Mouse (Mus musculus) adrenal gland (tissue): ENCODE results near the gene Vstm4.

Experiments
- intact Hi-C: fragments of 180-260 bp; cut with DNase I; formaldehyde crosslinking; loops from one replicate; pipeline ENCODE4 v1.15.1; 2025
- long read RNA-seq, 2 experiments: library from polyadenylated mRNA; unstranded; transcript quantifications; one replicate each; pipeline ENCODE4 v2.0.0; 2020; ENCODE audit warnings: borderline replicate concordance in 1 of 2; ENCODE audit not compliant: insufficient replicate concordance in 1 of 2

Gene Vstm4
- long read RNA-seq, experiment 1, transcript Vstm4-201 (8 exons, 2,745 nt) = major isoform, 11 of 13 reads
- long read RNA-seq, experiment 1, partial matches to known transcripts = 1 of 13 reads
- long read RNA-seq, experiment 1, other reads (novel, unspliced or antisense) = 1 of 13 reads
- long read RNA-seq, experiment 2, transcript Vstm4-201 (8 exons, 2,745 nt) = major isoform, 15 of 19 reads
- long read RNA-seq, experiment 2, partial matches to known transcripts = 3 of 19 reads
- long read RNA-seq, experiment 2, other reads (novel, unspliced or antisense) = 1 of 19 reads

- intact Hi-C loops = no loop called here
Observed at GRCm38 (mm10) chr14:32856681-32857328, at the start of gene Vstm4. Gene Vstm4, plus strand, starts transcription at chr14:32856756.

- intact Hi-C loops = no loop called here
Observed at GRCm38 (mm10) chr14:32810111-32810510, 46.4 kb upstream of the Vstm4 start.

GRCm38 (mm10) chr14:32812429-32812828 is 44.1 kb upstream of the Vstm4 start:
- intact Hi-C loops = no loop called here

- intact Hi-C loops = no loop called here
Observed at GRCm38 (mm10) chr14:32814961-32815360, 41.6 kb upstream of the Vstm4 start.

GRCm38 (mm10) chr14:32816533-32816932 is 40.0 kb upstream of the Vstm4 start:
- intact Hi-C loops = no loop called here

DNA sequence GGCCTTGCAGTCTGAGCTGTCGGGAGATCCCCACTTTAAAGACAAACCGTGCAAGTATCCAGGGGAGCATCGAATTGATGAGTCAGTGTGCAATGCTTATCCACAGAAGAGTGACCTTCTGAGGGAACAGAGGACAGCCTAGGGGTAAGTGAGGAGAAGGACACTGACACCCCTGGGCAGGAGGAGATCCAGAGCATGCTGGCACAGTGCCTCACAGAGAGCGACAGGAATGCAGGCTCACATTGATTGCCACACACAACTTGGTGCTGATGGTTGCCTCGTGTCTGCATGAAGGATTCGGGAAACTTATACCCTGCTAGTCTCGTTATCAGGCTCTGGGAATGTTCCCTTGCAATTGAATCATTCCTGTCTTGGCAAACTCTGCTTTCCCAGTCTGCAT is 39.3 kb upstream of the Vstm4 start:
- intact Hi-C loops = no loop called here

DNA sequence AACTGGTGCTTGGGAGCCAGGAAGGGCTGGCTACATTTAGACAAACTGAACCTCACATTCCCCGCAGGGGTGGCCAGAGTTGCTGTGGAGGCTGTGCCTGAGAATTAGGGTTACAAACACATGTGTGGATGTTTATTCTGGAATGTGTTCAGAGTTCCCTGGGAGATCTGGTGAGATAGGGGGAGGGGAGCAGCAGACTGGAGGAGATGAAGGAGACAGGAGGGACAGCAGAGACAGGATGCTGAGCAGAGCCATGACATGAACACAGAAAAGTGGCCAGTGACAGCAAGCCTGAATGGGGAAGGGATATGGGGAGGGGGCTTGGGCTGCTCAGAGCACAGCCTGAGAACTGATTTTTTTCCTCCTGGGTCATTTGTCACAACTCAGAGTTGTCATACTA is 37.3 kb upstream of the Vstm4 start:
- intact Hi-C loops = no loop called here

DNA sequence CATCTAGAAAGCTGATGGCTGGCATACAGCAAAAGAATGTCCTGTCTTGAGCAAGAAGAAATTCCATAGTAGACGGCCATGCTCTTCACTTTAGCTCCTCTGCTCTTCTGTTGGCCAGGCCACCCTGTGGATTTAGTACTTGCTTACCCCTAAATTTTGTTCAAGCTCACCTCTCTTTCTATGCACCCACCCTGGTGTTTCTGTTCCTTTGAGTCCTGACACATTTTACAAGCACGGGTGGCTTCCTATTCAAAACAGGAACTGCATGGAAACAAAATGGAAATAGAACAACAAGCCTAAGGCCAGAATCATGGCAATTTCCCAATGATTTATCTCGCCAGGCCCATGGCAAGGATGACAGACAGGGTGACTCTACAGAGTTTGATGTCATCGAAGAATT is 33.7 kb upstream of the Vstm4 start:
- intact Hi-C loops = no loop called here

- intact Hi-C loops = no loop called here
Observed at GRCm38 (mm10) chr14:32823861-32824260, 32.7 kb upstream of the Vstm4 start.

DNA sequence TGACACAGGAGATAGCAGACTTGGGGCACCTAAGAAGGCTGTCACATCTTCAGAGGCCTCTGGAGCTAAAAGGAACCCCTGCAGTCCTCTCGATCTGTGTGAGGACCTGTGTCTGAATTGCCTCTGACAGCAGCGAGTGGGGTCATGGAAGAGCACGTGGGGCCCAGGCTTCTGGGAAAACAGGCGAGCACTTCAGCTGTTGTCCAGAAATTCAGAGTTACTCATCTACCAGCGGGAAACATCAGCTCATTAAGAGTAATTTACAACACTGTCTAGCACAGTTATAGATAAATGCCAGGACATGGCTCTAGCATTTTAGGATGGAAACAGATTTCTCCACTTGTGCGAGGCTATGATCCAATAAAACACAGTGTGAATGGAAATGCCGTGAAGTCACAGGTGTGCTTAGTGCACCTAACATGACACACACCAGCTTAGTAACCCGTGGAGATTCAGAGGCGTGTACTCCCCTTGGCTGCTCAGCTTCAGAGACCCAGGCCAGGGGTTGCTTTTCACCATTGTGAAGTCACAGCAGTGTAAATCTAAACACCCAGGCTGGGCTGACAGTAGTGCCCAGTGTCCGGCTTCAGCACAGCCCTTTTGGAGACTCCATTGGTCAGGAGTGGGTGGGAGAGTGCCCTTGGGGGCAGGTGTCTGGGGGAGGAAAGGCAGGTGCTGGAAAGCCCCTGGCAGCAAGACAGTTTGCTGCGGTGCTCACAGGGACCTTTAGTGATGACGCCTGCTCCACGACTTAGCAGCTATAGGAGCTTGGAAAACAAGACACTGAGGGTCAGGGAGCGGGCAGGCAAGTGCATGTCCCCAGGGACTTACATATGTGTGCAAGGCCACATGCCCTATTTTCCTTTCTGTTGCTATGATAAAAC is 32.0 kb upstream of the Vstm4 start:
- intact Hi-C loops = no loop called here

DNA sequence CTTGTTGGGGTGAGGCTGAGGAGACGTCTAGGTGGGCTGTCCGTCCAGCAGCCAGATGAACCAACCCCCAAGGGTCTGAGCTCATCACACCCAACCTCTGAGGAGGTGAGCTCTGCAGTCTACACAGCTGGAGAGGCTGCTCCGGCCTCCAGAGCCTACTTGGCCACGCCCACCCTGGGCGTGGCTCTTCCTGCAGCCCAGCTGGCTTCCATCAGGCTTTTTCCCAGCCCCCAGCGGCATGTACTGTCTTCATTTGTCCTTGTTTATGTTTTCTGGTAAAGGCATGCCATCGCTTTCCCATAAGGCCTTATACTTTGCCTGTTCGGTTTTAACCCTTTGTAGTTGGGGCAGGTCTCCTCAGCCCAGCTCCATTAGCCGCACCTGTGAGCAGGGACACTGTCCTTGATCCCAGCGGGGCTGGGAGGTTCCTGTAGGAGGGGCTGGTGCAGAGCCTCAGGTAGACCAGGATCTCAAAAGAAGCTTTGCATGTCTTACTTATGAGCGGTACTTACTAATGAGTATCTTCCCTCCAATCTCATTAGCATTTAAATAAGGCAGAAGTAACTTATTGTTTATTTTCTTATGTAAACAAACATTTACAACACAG is 31.0 kb upstream of the Vstm4 start:
- intact Hi-C loops = no loop called here

DNA sequence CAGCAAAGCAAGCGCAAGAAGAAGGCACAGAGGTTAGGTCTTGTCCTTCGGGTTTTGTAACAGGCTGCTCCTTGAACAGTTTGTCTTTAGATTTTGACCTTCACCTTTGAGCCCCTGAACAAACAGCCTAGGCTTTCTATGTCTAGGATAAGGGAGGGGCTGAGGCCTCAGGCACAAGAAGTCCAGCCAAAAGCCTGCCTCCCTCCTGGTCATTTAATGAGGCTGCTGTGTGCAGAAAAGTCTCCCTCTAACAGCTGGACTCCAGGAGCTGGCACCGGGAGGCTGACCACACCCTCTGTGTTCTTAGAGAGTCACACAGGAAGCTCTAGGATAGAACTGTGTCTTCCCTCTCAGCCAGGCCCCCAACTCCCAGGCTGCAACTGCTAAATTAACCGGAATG is 29.4 kb upstream of the Vstm4 start:
- intact Hi-C loops = no loop called here

DNA sequence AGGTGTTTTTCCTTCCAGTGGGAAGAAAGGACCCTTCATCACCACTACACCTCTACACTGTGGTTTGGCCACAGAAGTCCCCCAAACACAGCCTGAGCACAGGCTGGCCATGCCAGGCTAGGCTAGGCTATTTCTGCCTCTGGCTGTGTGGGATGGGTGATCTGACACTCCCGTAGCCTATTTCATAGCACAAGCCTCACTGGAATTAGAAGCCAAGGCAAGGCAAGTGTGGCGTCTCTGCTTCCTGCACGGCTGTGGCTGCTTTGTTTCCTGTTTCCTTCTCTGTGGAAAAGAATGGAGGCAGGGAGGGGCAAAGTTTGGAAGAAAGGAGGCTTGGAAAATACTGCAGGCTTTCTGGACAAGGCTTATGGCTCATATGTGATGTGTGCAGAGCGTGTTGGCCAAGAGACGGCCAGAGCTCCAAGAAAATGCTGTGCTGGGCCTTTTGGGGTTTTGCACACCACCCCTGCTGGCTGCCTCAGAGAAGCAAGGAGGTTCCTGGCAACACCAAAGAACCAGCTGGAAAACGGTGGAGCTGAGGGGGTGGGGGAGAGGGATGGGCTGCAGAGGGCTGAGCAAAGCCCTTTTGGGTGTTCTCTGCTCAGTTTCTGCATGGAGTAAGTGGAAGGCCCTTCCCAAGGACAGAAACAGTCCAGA is 28.4 kb upstream of the Vstm4 start:
- intact Hi-C loops = no loop called here

- intact Hi-C loops = no loop called here
Observed at GRCm38 (mm10) chr14:32833847-32834246, 22.7 kb upstream of the Vstm4 start, which contains the start of gene Fam170b. Gene Fam170b, plus strand, starts transcription at chr14:32833962.

GRCm38 (mm10) chr14:32835181-32835580 is 21.4 kb upstream of the Vstm4 start:
- intact Hi-C loops = no loop called here

DNA sequence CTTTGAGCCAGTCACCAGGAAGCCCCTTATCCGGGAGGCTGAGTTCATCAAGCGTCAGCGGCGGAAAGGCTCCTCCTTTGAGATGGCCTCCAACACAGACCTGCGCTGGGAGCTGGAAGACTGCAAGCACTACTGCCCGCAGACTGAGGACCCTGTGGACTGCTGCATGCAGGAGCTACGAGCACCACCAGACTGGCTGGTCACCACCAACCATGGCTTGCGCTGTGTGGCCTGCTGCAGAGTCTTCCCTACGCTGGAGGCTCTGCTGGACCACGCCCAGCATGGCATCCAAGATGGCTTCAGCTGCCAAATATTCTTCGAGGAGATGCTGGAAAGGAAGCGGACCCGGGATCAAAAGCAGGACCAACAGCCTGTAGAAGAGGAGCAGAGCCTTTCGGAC is 21.0 kb upstream of the Vstm4 start:
- intact Hi-C loops = no loop called here

DNA sequence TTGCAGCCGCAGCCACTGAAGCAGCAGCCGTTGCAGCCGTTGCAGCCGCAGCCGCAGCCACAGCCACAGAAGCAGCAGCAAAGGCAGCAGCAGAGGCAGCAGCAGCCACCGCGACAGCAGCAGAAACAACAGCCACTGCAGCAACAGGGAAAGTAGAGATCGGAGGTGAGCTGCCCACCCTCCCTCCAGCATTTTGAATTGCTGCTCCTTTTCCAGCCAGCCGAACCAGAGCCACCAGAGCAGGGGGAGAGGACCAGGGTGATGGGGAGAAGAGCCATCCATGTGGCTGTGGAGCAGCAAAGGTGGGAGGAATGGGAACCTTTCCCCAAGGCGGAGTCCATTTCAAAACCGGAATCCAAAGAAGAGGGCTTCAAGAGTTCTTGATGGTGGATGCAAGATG is 20.4 kb upstream of the Vstm4 start:
- intact Hi-C loops = no loop called here

DNA sequence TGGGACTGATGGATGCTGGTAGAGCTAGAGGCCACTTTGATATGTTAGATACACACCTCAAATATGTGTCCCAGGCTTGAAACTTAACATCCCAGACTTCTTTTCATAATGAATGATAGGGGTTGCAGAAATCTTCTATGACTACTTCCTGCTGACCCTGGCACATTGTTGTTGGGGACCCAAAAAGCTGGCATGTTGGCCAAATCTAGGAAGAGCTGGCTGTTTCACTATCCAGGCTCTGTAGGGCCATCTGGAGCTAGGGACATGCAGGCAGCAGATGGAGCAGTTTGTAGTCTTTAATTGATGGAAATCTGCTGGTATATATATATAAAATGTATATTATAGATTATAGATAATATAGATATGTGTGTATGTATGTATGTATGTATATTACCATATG is 14.5 kb upstream of the Vstm4 start:
- intact Hi-C loops = no loop called here

GRCm38 (mm10) chr14:32854059-32854458 is 2.5 kb upstream of the Vstm4 start:
- intact Hi-C loops = no loop called here

DNA sequence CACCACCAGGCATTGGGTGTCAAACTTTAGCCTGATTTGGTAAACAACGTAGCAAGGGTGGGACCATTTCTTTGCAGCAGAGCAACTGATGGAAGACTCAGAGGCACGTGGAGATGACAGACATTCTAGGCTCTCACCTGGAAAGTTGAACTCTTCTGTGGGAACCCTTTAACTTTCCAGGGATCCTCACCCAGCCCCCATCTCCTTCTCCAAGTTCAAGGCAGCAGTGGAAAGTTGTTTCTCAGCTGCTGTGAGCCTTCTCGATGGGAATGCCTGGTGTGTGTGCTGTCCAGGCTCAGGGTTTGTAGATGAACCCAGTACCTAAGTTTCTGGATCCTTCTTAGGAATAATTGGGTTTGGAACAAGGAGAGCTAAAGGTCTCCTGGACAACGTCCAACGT is 310 bp upstream of the Vstm4 start:
- intact Hi-C loops = no loop called here

DNA sequence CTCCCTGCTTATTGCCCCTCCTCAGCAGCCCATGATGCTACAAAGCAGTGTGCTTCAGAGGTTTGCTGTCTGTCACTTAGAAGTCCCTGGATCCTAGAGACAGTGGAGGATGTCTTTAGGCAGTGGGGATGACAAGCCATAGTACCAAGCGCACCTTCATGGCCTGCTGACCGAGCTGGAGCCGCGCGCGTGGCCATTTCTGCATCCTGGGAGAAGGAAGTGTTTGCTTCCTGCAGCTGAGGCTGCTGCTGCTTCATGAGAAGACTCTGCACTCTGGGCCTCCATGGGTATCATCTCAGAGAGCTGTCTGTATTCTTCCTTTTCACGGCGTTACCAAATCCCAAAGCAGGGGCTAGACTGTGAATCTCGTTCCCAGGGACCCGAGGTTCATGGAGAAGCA is 1.8 kb downstream of the Vstm4 start:
- intact Hi-C loops = no loop called here
